Mouse (Mus musculus): ENCODE data around the gene Yy2. TPM values are rescaled to one million over a fixed set of nuclear protein-coding genes. Genes with fewer than 3 reads are reported as not detected.

Gene Yy2
- polyA plus RNA-seq (2015; fragmentation: Nextera tagmentation; extraction: Ambion mirVana): 2.7 and 4.5 TPM in 2 replicates

GRCm38 (mm10) chrX:157568840-157569239, at the start of gene Yy2:
TSS of gene Yy2 (minus strand) at chrX:157568985.
- Histone ChIP-seq H3K9me3 (no peaks in the 10 kb centered on the region), H3K4me2 (replicated peaks) (no peak within 1 kb of the TSS), H3K36me3 (no peaks in the 10 kb centered on the region), H3K27ac (no peak within 1 kb of the TSS), H3K4me1 (replicated peaks) (no peaks in the 10 kb centered on the region), H3K4me3 (replicated peaks) (no peak within 1 kb of the TSS), H3K9ac (no peak within 1 kb of the TSS), H3K27me3 (replicated peaks) (no peaks in the 10 kb centered on the region)
- WGBS: 85% methylated on average over 26 of the region's 26 CpGs
- no peak for ATAC-seq

- Histone ChIP-seq H3K4me2 (replicated peaks) (peak overlapping the region; percentile 51), H3K36me3 (no peaks in the 10 kb centered on the region), H3K4me3 (replicated peaks) (no peak overlapping the region), H3K27ac (no peak overlapping the region), H3K27me3 (replicated peaks) (no peaks in the 10 kb centered on the region), H3K9ac (no peak overlapping the region), H3K9me3 (no peaks in the 10 kb centered on the region), H3K4me1 (replicated peaks) (no peaks in the 10 kb centered on the region)
- 31% methylated on average over 32 of the region's 32 CpGs for WGBS
- ATAC-seq: peak; percentile 87
Measured at GRCm38 (mm10) chrX:157612894-157613293, 44.1 kb upstream of the Yy2 start.

- ATAC-seq: no peak
- no peak overlapping the region for H3K9ac ChIP-seq
- no peak overlapping the region for H3K4me3 ChIP-seq (replicated peaks)
- no peak overlapping the region for H3K4me2 ChIP-seq (replicated peaks)
- H3K9me3 ChIP-seq: no peaks in the 10 kb centered on the region
- no peaks in the 10 kb centered on the region for H3K36me3 ChIP-seq
- H3K27me3 ChIP-seq (replicated peaks): no peaks in the 10 kb centered on the region
- H3K27ac ChIP-seq: no peak overlapping the region
- 13% methylated on average over 3 of the region's 3 CpGs for WGBS
- no peaks in the 10 kb centered on the region for H3K4me1 ChIP-seq (replicated peaks)
Measured at GRCm38 (mm10) chrX:157601450-157601849, 32.7 kb upstream of the Yy2 start.

GRCm38 (mm10) chrX:157598186-157598996, 29.6 kb upstream of the Yy2 start, which contains the start of gene Mbtps2:
TSS of gene Mbtps2 (minus strand) at chrX:157598715.
- Histone ChIP-seq H3K4me2 (replicated peaks) (peak within 1 kb of the TSS; percentile 48), H3K36me3 (no peaks in the 10 kb centered on the region), H3K9ac (peak within 1 kb of the TSS; percentile 79), H3K4me1 (replicated peaks) (no peaks in the 10 kb centered on the region), H3K9me3 (no peaks in the 10 kb centered on the region), H3K27ac (peak within 1 kb of the TSS; percentile 91), H3K4me3 (replicated peaks) (peak within 1 kb of the TSS; percentile 60), H3K27me3 (replicated peaks) (no peaks in the 10 kb centered on the region)
- WGBS: 13% methylated on average over 60 of the region's 74 CpGs
- peak; percentile 90 for ATAC-seq

- Histone ChIP-seq H3K27me3 (replicated peaks) (no peaks in the 10 kb centered on the region), H3K4me2 (replicated peaks) (peak overlapping the region; percentile 48), H3K4me3 (replicated peaks) (peak overlapping the region; percentile 60), H3K4me1 (replicated peaks) (no peaks in the 10 kb centered on the region), H3K9me3 (no peaks in the 10 kb centered on the region), H3K36me3 (no peaks in the 10 kb centered on the region), H3K27ac (peak overlapping the region; percentile 91), H3K9ac (peak overlapping the region; percentile 79)
- ATAC-seq: peak; percentile 53
- WGBS: 14% methylated on average over 17 of the region's 17 CpGs
Measured at GRCm38 (mm10) chrX:157597585-157598185, 28.9 kb upstream of the Yy2 start.

- 71% methylated on average over 5 of the region's 5 CpGs for WGBS
Measured at GRCm38 (mm10) chrX:157596802-157597201, 28.0 kb upstream of the Yy2 start.

GRCm38 (mm10) chrX:157595927-157596326, 27.1 kb upstream of the Yy2 start:
- Histone ChIP-seq H3K4me1 (replicated peaks) (no peaks in the 10 kb centered on the region), H3K27me3 (replicated peaks) (no peaks in the 10 kb centered on the region), H3K9me3 (no peaks in the 10 kb centered on the region), H3K9ac (no peak overlapping the region), H3K4me3 (replicated peaks) (no peak overlapping the region), H3K36me3 (no peaks in the 10 kb centered on the region), H3K4me2 (replicated peaks) (no peak overlapping the region), H3K27ac (no peak overlapping the region)
- no peak for ATAC-seq
- WGBS: 80% methylated on average over 6 of the region's 6 CpGs

More at GRCm38 (mm10) chrX:157596802-157597201, 28.0 kb upstream of the Yy2 start:
- Histone ChIP-seq H3K27me3 (replicated peaks) (no peaks in the 10 kb centered on the region), H3K36me3 (no peaks in the 10 kb centered on the region), H3K9me3 (no peaks in the 10 kb centered on the region), H3K4me3 (replicated peaks) (peak overlapping the region; percentile 60; the same call in 1 of the 2 replicates), H3K9ac (no peak overlapping the region), H3K27ac (no peak overlapping the region), H3K4me1 (replicated peaks) (no peaks in the 10 kb centered on the region), H3K4me2 (replicated peaks) (peak overlapping the region; percentile 48)
- ATAC-seq: no peak

GRCm38 (mm10) chrX:157594606-157595005, 25.8 kb upstream of the Yy2 start:
- Histone ChIP-seq H3K4me2 (replicated peaks) (no peak overlapping the region), H3K9me3 (no peaks in the 10 kb centered on the region), H3K4me3 (replicated peaks) (no peak overlapping the region), H3K27me3 (replicated peaks) (no peaks in the 10 kb centered on the region), H3K9ac (no peak overlapping the region), H3K36me3 (no peaks in the 10 kb centered on the region), H3K4me1 (replicated peaks) (no peaks in the 10 kb centered on the region), H3K27ac (no peak overlapping the region)
- ATAC-seq: no peak
- 80% methylated on average over 2 of the region's 2 CpGs for WGBS

- 71% methylated on average over 5 of the region's 5 CpGs for WGBS
- no peak overlapping the region for H3K4me3 ChIP-seq (replicated peaks)
- H3K27ac ChIP-seq: no peak overlapping the region
- H3K4me1 ChIP-seq (replicated peaks): no peaks in the 10 kb centered on the region
- no peak overlapping the region for H3K4me2 ChIP-seq (replicated peaks)
- H3K9me3 ChIP-seq: no peaks in the 10 kb centered on the region
- no peak overlapping the region for H3K9ac ChIP-seq
- no peaks in the 10 kb centered on the region for H3K36me3 ChIP-seq
- ATAC-seq: no peak
- no peaks in the 10 kb centered on the region for H3K27me3 ChIP-seq (replicated peaks)
Measured at GRCm38 (mm10) chrX:157587001-157587400, 18.2 kb upstream of the Yy2 start.

- Histone ChIP-seq H3K4me1 (replicated peaks) (no peaks in the 10 kb centered on the region), H3K9ac (no peak overlapping the region), H3K27me3 (replicated peaks) (no peaks in the 10 kb centered on the region), H3K36me3 (no peaks in the 10 kb centered on the region), H3K9me3 (no peaks in the 10 kb centered on the region), H3K4me2 (replicated peaks) (no peak overlapping the region), H3K4me3 (replicated peaks) (no peak overlapping the region), H3K27ac (no peak overlapping the region)
- no peak for ATAC-seq
Measured at GRCm38 (mm10) chrX:157586397-157586796, 17.6 kb upstream of the Yy2 start.

- Histone ChIP-seq H3K27ac (no peak overlapping the region), H3K9me3 (no peaks in the 10 kb centered on the region), H3K4me1 (replicated peaks) (no peaks in the 10 kb centered on the region), H3K27me3 (replicated peaks) (no peaks in the 10 kb centered on the region), H3K36me3 (no peaks in the 10 kb centered on the region), H3K4me3 (replicated peaks) (no peak overlapping the region), H3K4me2 (replicated peaks) (no peak overlapping the region), H3K9ac (no peak overlapping the region)
- ATAC-seq: no peak
- WGBS: 79% methylated on average over 6 of the region's 6 CpGs
Measured at GRCm38 (mm10) chrX:157579108-157579614, 10.4 kb upstream of the Yy2 start.

GRCm38 (mm10) chrX:157574683-157575082, 5.9 kb upstream of the Yy2 start:
- no peaks in the 10 kb centered on the region for H3K9me3 ChIP-seq
- H3K27me3 ChIP-seq (replicated peaks): no peaks in the 10 kb centered on the region
- ATAC-seq: no peak
- WGBS: 88% methylated on average over 2 of the region's 2 CpGs
- no peak overlapping the region for H3K27ac ChIP-seq
- H3K4me1 ChIP-seq (replicated peaks): no peaks in the 10 kb centered on the region
- H3K36me3 ChIP-seq: no peaks in the 10 kb centered on the region
- H3K4me3 ChIP-seq (replicated peaks): no peak overlapping the region
- no peak overlapping the region for H3K4me2 ChIP-seq (replicated peaks)
- H3K9ac ChIP-seq: no peak overlapping the region

All from intestine, embryonic 15.5 days (tissue).